Mouse (Mus musculus): ENCODE data around the gene Gm28043.

DNA sequence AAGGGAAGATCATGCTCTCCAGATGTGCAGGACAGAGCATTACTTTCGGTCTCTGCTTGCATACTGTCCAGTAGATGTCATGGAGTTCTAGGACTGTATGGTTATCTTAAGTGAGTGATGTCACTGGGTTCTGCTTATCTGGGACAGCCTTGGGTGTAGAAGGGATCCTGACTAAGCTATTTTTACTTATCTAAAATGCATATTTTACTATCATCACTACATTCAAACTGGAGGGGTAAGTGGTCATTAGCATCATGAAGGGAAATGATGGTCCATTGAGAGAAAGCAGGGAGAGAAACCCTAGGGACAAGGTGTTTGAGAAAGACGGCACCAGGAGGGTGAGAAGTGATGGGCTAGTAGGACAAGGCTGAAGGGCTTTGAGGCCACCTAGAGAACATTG lies 43.6 kb downstream of the Gm28043 start:
- TF ChIP-seq CTCF (IDR thresholded peaks at IDR 0.05; ENCODE audit: insufficient read depth, low read length) (no peak), POLR2A (IDR thresholded peaks at IDR 0.05; ENCODE audit: borderline replicate concordance, extremely low read depth, low read depth, low read length) (no peak)

All from lung, adult 2 months (tissue).